Mouse (Mus musculus) c-Kit-positive CD71-positive TER-119-positive erythroid progenitor cells, embryonic 14.5 days (primary cell): ENCODE results near the gene Stmnd1.
"Not testable (repeated sequence)": the region's sequence is repeated elsewhere in the genome, so short reads cannot be mapped to it uniquely, and the experiment has no call there.

Source experiments
- DNase-seq: peaks from one replicate; pipeline ENCODE4 v3.0.0-alpha.2; 2013; ENCODE audit warnings: low spot score

The Stmnd1 gene

GRCm38 (mm10) chr13:46273453-46274110, at the start of gene Stmnd1:
Gene Stmnd1 (plus strand): TSS chr13:46273721.
- no peak for DNase-seq

- no peak for DNase-seq
Observed at GRCm38 (mm10) chr13:46226956-46227355, 46.6 kb upstream of the Stmnd1 start.

GRCm38 (mm10) chr13:46227486-46227885, 46.0 kb upstream of the Stmnd1 start:
- no peak for DNase-seq

- not testable (repeated sequence) for DNase-seq
Observed at GRCm38 (mm10) chr13:46228750-46229149, 44.8 kb upstream of the Stmnd1 start.

- no peak for DNase-seq
Observed at GRCm38 (mm10) chr13:46231514-46232085, 41.9 kb upstream of the Stmnd1 start.

GRCm38 (mm10) chr13:46237723-46238349, 35.7 kb upstream of the Stmnd1 start:
- DNase-seq = no peak

- DNase-seq = no peak
Observed at GRCm38 (mm10) chr13:46238796-46239195, 34.7 kb upstream of the Stmnd1 start.

GRCm38 (mm10) chr13:46241391-46242188, 31.9 kb upstream of the Stmnd1 start:
- no peak for DNase-seq

- DNase-seq = no peak
Observed at GRCm38 (mm10) chr13:46253753-46254152, 19.8 kb upstream of the Stmnd1 start.

GRCm38 (mm10) chr13:46254171-46254570, 19.4 kb upstream of the Stmnd1 start:
- DNase-seq = no peak

GRCm38 (mm10) chr13:46255616-46256015, 17.9 kb upstream of the Stmnd1 start:
- DNase-seq = no peak

- DNase-seq = no peak
Observed at GRCm38 (mm10) chr13:46257847-46258246, 15.7 kb upstream of the Stmnd1 start.

- no peak for DNase-seq
Observed at GRCm38 (mm10) chr13:46259526-46259925, 14.0 kb upstream of the Stmnd1 start.

- DNase-seq = no peak
Observed at GRCm38 (mm10) chr13:46261244-46261643, 12.3 kb upstream of the Stmnd1 start.

GRCm38 (mm10) chr13:46267783-46268182, 5.7 kb upstream of the Stmnd1 start:
- peak; percentile 14 for DNase-seq

- DNase-seq = no peak
Observed at GRCm38 (mm10) chr13:46268341-46268740, 5.2 kb upstream of the Stmnd1 start.

GRCm38 (mm10) chr13:46268815-46269445, 4.6 kb upstream of the Stmnd1 start:
- no peak for DNase-seq

GRCm38 (mm10) chr13:46272811-46273452, 589 bp upstream of the Stmnd1 start:
- no peak for DNase-seq

- DNase-seq = no peak
Observed at GRCm38 (mm10) chr13:46275701-46276100, 2.2 kb downstream of the Stmnd1 start.

GRCm38 (mm10) chr13:46282543-46282942, 9.0 kb downstream of the Stmnd1 start:
- DNase-seq = no peak

- DNase-seq = no peak
Observed at GRCm38 (mm10) chr13:46287801-46288200, 14.3 kb downstream of the Stmnd1 start.

- no peak for DNase-seq
Observed at GRCm38 (mm10) chr13:46288372-46288771, 14.9 kb downstream of the Stmnd1 start.
